In genomic region chr9:98628480-98628879, GRCm38 (mm10) we compare ENCODE assay signal across 12 mouse cellular contexts. TPM values are rescaled to one million over a fixed set of nuclear protein-coding genes. Genes with fewer than 3 reads are reported as not detected.
DNase-seq lines count a peak whose midpoint lies in the region; ATAC-seq and TF ChIP-seq lines count a peak whose summit lies in the region.
"Had no signal": no experiment of that assay in that cellular context is flagged by ENCODE, and none has a peak within 500 bp of the region (broad histone marks: within the 10 kb centered on the region; RNA-seq: fewer than 3 reads in every experiment).

No protein-coding gene starts in this region.

- TF ChIP-seq CTCF in liver, adult 2 months (IDR thresholded peaks at IDR 0.05; ENCODE audit: low read depth, low read length) = peak; percentile 58
- TF ChIP-seq CTCF in ES-Bruce4 (IDR thresholded peaks at IDR 0.05; ENCODE audit: low read depth, low read length) = peak; percentile 35
- TF ChIP-seq CTCF in liver, postnatal 0 days (IDR thresholded peaks at IDR 0.05; ENCODE audit: low read depth) = peak; percentile 60

- DNase-seq in liver, adult 2 months (ENCODE audit: extremely low read depth, low read depth, low spot score) = peak; percentile 4
- DNase-seq in liver, embryonic 11.5 days (ENCODE audit: low spot score) = no peak
- peak; percentile 5 for DNase-seq in NIH3T3 (ENCODE audit: low read depth)
- DNase-seq in liver, postnatal 0 days = peak; percentile 29
- DNase-seq in forebrain, embryonic 14.5 days (ENCODE audit: low spot score) = no peak
- no peak for DNase-seq in layer of hippocampus, adult 11-12 months (ENCODE audit: low spot score)
- no peak for DNase-seq in adipocyte (ENCODE audit: low spot score)
- DNase-seq: cerebellum, adult 11 months had no signal

- no peaks in the 10 kb centered on the region for H3K27me3 ChIP-seq in liver, adult 2 months (ENCODE audit: control insufficient read depth, insufficient read depth, low read length)
- no peaks in the 10 kb centered on the region for H3K27me3 ChIP-seq in liver, embryonic 11.5 days (replicated peaks; ENCODE audit: control insufficient read depth, insufficient read depth, low read length)
- no peaks in the 10 kb centered on the region for H3K27me3 ChIP-seq in ES-Bruce4 (ENCODE audit: control insufficient read depth, insufficient read depth, low read length, poor library complexity, severe bottlenecking)
- H3K27me3 ChIP-seq in liver, postnatal 0 days (ENCODE audit: insufficient read depth, low read length) = no peaks in the 10 kb centered on the region; the same call in 1 of the 2 replicates
- no peaks in the 10 kb centered on the region for H3K27me3 ChIP-seq in forebrain, embryonic 14.5 days (replicated peaks; ENCODE audit: control insufficient read depth, insufficient read depth, low read length)

- WGBS in liver, adult 2 months = 17% methylated on average over 3 of the region's 3 CpGs
- 26% methylated on average over 3 of the region's 3 CpGs for WGBS in liver, embryonic 11.5 days
- WGBS in liver, postnatal 0 days (ENCODE audit: insufficient replicate concordance) = 26% methylated on average over 3 of the region's 3 CpGs
- WGBS in forebrain, embryonic 14.5 days = 40% methylated on average over 3 of the region's 3 CpGs

- H3K9ac ChIP-seq in liver, adult 2 months (ENCODE audit: low read depth, low read length) = no peak overlapping the region
- no peak overlapping the region for H3K9ac ChIP-seq in liver, embryonic 11.5 days (ENCODE audit: low read depth, low read length)
- H3K9ac ChIP-seq in ES-Bruce4 (ENCODE audit: low read depth, poor library complexity, severe bottlenecking) = no peak overlapping the region
- no peak overlapping the region for H3K9ac ChIP-seq in liver, postnatal 0 days (replicated peaks)
- H3K9ac ChIP-seq in forebrain, embryonic 14.5 days (ENCODE audit: low read length) = no peak overlapping the region
- H3K9ac ChIP-seq: heart, embryonic 13.5 days had no signal

- ATAC-seq in liver, embryonic 11.5 days (replicated peaks; ENCODE audit: low FRiP score) = no peak
- no peak for ATAC-seq in liver, postnatal 0 days
- ATAC-seq in forebrain, embryonic 14.5 days = no peak

- no peak overlapping the region for H3K4me2 ChIP-seq in liver, embryonic 11.5 days
- no peak overlapping the region for H3K4me2 ChIP-seq in liver, postnatal 0 days (ENCODE audit: low read depth, low read length)
- no peak overlapping the region for H3K4me2 ChIP-seq in forebrain, embryonic 14.5 days (ENCODE audit: low read length)
- H3K4me2 ChIP-seq: heart, embryonic 13.5 days had no signal

- TF ChIP-seq EP300 in ES-Bruce4 (IDR thresholded peaks at IDR 0.05; ENCODE audit: insufficient read depth, low read depth, low read length) = no peak
- no peak for TF ChIP-seq EP300 in liver, postnatal 0 days (IDR thresholded peaks at IDR 0.05; ENCODE audit: low read depth)

- H3K27ac ChIP-seq in liver, adult 2 months (replicated peaks; ENCODE audit: insufficient read depth, low read depth, low read length) = no peak overlapping the region
- no peak overlapping the region for H3K27ac ChIP-seq in liver, embryonic 11.5 days (ENCODE audit: low read depth, low read length)
- no peak overlapping the region for H3K27ac ChIP-seq in ES-Bruce4 (ENCODE audit: insufficient read depth, low read length)
- H3K27ac ChIP-seq in liver, postnatal 0 days (ENCODE audit: low read depth) = no peak overlapping the region
- H3K27ac ChIP-seq in forebrain, embryonic 14.5 days (ENCODE audit: low read depth, low read length) = no peak overlapping the region
- H3K27ac ChIP-seq: heart, embryonic 13.5 days; limb, embryonic 10.5 days; macrophage had no signal

- no peaks in the 10 kb centered on the region for H3K36me3 ChIP-seq in liver, adult 2 months (ENCODE audit: control insufficient read depth, insufficient read depth, low read length)
- H3K36me3 ChIP-seq in liver, embryonic 11.5 days (ENCODE audit: control insufficient read depth, insufficient read depth, low read length) = no peaks in the 10 kb centered on the region
- H3K36me3 ChIP-seq in ES-Bruce4 (ENCODE audit: control insufficient read depth, insufficient read depth, low read length, poor library complexity, severe bottlenecking) = no peaks in the 10 kb centered on the region
- H3K36me3 ChIP-seq in liver, postnatal 0 days (replicated peaks; ENCODE audit: insufficient read depth, low read length) = no peaks in the 10 kb centered on the region
- H3K36me3 ChIP-seq in forebrain, embryonic 14.5 days (ENCODE audit: control insufficient read depth, insufficient read depth, low read length) = no peaks in the 10 kb centered on the region
- H3K36me3 ChIP-seq: heart, embryonic 13.5 days; limb, embryonic 10.5 days had no signal

- no peak overlapping the region for H3K4me3 ChIP-seq in liver, adult 2 months (ENCODE audit: insufficient read depth, low read depth, low read length)
- no peak overlapping the region for H3K4me3 ChIP-seq in liver, embryonic 11.5 days (ENCODE audit: low read depth, low read length)
- no peak overlapping the region for H3K4me3 ChIP-seq in ES-Bruce4 (ENCODE audit: low read depth, low read length)
- no peak overlapping the region for H3K4me3 ChIP-seq in liver, postnatal 0 days (ENCODE audit: low read depth, low read length)
- no peak overlapping the region for H3K4me3 ChIP-seq in forebrain, embryonic 14.5 days (ENCODE audit: low read depth, low read length)
- H3K4me3 ChIP-seq: heart, embryonic 13.5 days; limb, embryonic 10.5 days had no signal

- no peaks in the 10 kb centered on the region for H3K4me1 ChIP-seq in liver, adult 2 months (ENCODE audit: control insufficient read depth, insufficient read depth, low read length)
- H3K4me1 ChIP-seq in liver, embryonic 11.5 days (replicated peaks; ENCODE audit: control insufficient read depth, insufficient read depth, low read length) = no peaks in the 10 kb centered on the region
- no peaks in the 10 kb centered on the region for H3K4me1 ChIP-seq in ES-Bruce4 (ENCODE audit: control insufficient read depth, insufficient read depth, low read length)
- H3K4me1 ChIP-seq in liver, postnatal 0 days (ENCODE audit: insufficient read depth) = no peaks in the 10 kb centered on the region
- H3K4me1 ChIP-seq in forebrain, embryonic 14.5 days (ENCODE audit: control insufficient read depth, insufficient read depth, low read length) = no peaks in the 10 kb centered on the region
- H3K4me1 ChIP-seq: heart, embryonic 13.5 days had no signal

- no peaks in the 10 kb centered on the region for H3K79me2 ChIP-seq in liver, adult 2 months (ENCODE audit: control insufficient read depth, insufficient read depth, low read length)

- H3K9me3 ChIP-seq in liver, embryonic 11.5 days (ENCODE audit: control insufficient read depth, low read length) = no peaks in the 10 kb centered on the region
- no peaks in the 10 kb centered on the region for H3K9me3 ChIP-seq in ES-Bruce4 (replicated peaks; ENCODE audit: control insufficient read depth, insufficient read depth, low read length, poor library complexity, severe bottlenecking)
- no peaks in the 10 kb centered on the region for H3K9me3 ChIP-seq in liver, postnatal 0 days (ENCODE audit: low read length)
- no peaks in the 10 kb centered on the region for H3K9me3 ChIP-seq in forebrain, embryonic 14.5 days (replicated peaks; ENCODE audit: control insufficient read depth, low read length)
- H3K9me3 ChIP-seq: heart, embryonic 13.5 days; limb, embryonic 10.5 days had no signal

- no peak for TF ChIP-seq POLR2A in liver, adult 2 months (IDR thresholded peaks at IDR 0.05; ENCODE audit: extremely low read depth, insufficient read depth, low read length)
- no peak for TF ChIP-seq POLR2A in ES-Bruce4 (IDR thresholded peaks at IDR 0.05; ENCODE audit: insufficient read depth, low read length)

RNA-seq across cellular contexts. Expression of gene Mrps22, which starts 27.0 kb away (rescaled TPM):
- total RNA-seq in liver, adult 2 months (2014; rRNA removed) = 43.2 and 44.7 TPM in 2 replicates
- polyA plus RNA-seq in liver, adult 2 months (2012; rRNA removed) = 22.6 and 24.7 TPM in 2 replicates
- polyA plus RNA-seq in liver, embryonic 11.5 days (2014; fragmentation: Nextera tagmentation; extraction: Ambion mirVana) = 85.4 and 96.5 TPM in 2 replicates
- polyA plus RNA-seq in ES-Bruce4 (2011; ENCODE audit: insufficient read depth, insufficient read length, low read depth, missing spikeins) = 41.8 and 50.3 TPM in 2 replicates
- 25.9 and 26.0 TPM in 2 replicates for polyA plus RNA-seq in liver, postnatal 0 days (2015; fragmentation: Nextera tagmentation; extraction: Ambion mirVana)
- 64.5 and 69.5 TPM in 2 replicates for polyA plus RNA-seq in forebrain, embryonic 14.5 days (2014; fragmentation: Nextera tagmentation; extraction: Ambion mirVana)

Comparison
In these comparisons a context has a peak if more than half of its experiments do, and no peak if none do; other contexts are left out.
1. DNase-seq: peak in liver, adult 2 months (single experiment), NIH3T3 (single experiment) and liver, postnatal 0 days (single experiment); none in liver, embryonic 11.5 days (single experiment), forebrain, embryonic 14.5 days (single experiment), layer of hippocampus, adult 11-12 months (single experiment) and adipocyte (single experiment).
2. Peak in every context shown above with its lines, with median percentiles within 50 percentile points of each other: CTCF ChIP-seq.